Mouse (Mus musculus) limb, embryonic 14.5 days (tissue): Measurements from ENCODE around the gene Med20. TPM values are rescaled to one million over a fixed set of nuclear protein-coding genes. Genes with fewer than 3 reads are reported as not detected.

Source experiments
- ATAC-seq: fragments of 200-750 bp; cut with Nextera tagmentation; 2 replicates; pipeline ENCODE4 v1.8.0; 2017; ENCODE audit warnings: low read depth, moderate number of reproducible peaks, moderate TSS enrichment; ENCODE audit not compliant: low FRiP score
- DNase-seq: peaks from one replicate; pipeline ENCODE4 v3.0.0-alpha.2; 2015; ENCODE audit warnings: low spot score
- H3K27ac ChIP-seq: fragments of 300-500 bp; sonication (generic); replicated peaks from 2 replicates; pipeline ENCODE4 v1.5.1; 2014; ENCODE audit warnings: low read depth, mild to moderate bottlenecking, low read length, moderate library complexity, mixed read lengths
- H3K27me3 ChIP-seq: fragments of 300-500 bp; sonication (generic); 2 replicates; pipeline ENCODE4 v1.6.1; 2014; ENCODE audit warnings: low read length, mixed read lengths; ENCODE audit not compliant: control insufficient read depth, insufficient read depth
- H3K36me3 ChIP-seq: fragments of 300-500 bp; sonication (generic); 2 replicates; pipeline ENCODE4 v1.6.1; 2014; ENCODE audit warnings: mild to moderate bottlenecking, low read length, moderate library complexity, mixed read lengths; ENCODE audit not compliant: control insufficient read depth, insufficient read depth
- H3K4me1 ChIP-seq: fragments of 300-500 bp; sonication (generic); 2 replicates; pipeline ENCODE4 v1.6.1; 2014; ENCODE audit warnings: antibody characterized with exemption, low read length, mixed read lengths; ENCODE audit not compliant: control insufficient read depth, insufficient read depth
- H3K4me2 ChIP-seq: fragments of 300-500 bp; sonication (generic); replicated peaks from 2 replicates; pipeline ENCODE4 v1.6.1; 2014; ENCODE audit warnings: low read depth, mild to moderate bottlenecking, low read length, moderate library complexity; ENCODE audit not compliant: severe bottlenecking
- H3K4me3 ChIP-seq: fragments of 300-500 bp; sonication (generic); replicated peaks from 2 replicates; pipeline ENCODE4 v1.5.1; 2014; ENCODE audit warnings: low read length
- H3K9ac ChIP-seq: fragments of 300-500 bp; sonication (generic); 2 replicates; pipeline ENCODE4 v1.6.1; 2014; ENCODE audit warnings: mild to moderate bottlenecking, low read depth, low read length, moderate library complexity; ENCODE audit not compliant: severe bottlenecking
- H3K9me3 ChIP-seq: fragments of 300-500 bp; sonication (generic); 2 replicates; pipeline ENCODE4 v1.6.1; 2016; ENCODE audit warnings: low read length; ENCODE audit not compliant: control insufficient read depth
- POLR2A ChIP-seq: fragments of 200-500 bp; IDR thresholded peaks from 2 replicates; pipeline ENCODE4 v1.8.0; 2012; ENCODE audit warnings: inconsistent platforms, mild to moderate bottlenecking, moderate library complexity, borderline replicate concordance; ENCODE audit not compliant: insufficient read depth, insufficient read length; ENCODE audit errors: extremely low read depth
- WGBS: fragments of 180-500 bp; shearing (Covaris S2); extraction: QIAGEN DNeasy Blood & Tissue Kit; methylation state at CpG from one replicate; pipeline ENCODE4 v1.1.7; 2014; 5-methylcytosine and 5-hydroxymethylcytosine counted together
- polyA plus RNA-seq, 2 experiments: library from polyadenylated mRNA; depleted of rRNA in 1 of 2; stranded (reverse) in 1 of 2; unstranded in 1 of 2; fragments of >200 nt; fragmentation: Nextera tagmentation in 1 of 2; extraction: Ambion mirVana in 1 of 2; gene quantifications; 2 replicates each; pipeline versions ENCODE4 v1.2.1 to v1.2.3; 2012 to 2014

The Med20 gene
- polyA plus RNA-seq, 2 experiments: 50.6 to 59.5 TPM

DNA sequence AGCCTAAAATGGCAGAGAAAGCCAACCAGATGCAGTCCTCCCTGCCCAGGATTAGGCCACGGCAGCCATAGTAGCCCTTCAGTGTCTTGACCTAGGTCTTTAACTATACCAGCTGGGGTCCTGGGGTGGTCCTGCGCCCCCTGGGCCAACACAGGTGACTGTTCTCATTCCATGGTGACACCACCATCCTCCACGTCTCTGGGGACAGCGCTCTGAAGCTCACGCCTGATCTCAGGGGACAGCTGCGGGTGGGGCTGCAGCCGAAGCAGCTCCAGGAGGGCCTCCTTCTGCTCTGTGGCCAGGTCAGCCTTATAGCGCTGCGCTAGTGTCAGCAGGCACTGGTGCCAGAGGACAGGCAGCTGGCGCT is 10.0 kb upstream of the Med20 start:
- no peak for ATAC-seq
- H3K36me3 ChIP-seq: peaks cover 92% of the 10 kb centered on the region

DNA sequence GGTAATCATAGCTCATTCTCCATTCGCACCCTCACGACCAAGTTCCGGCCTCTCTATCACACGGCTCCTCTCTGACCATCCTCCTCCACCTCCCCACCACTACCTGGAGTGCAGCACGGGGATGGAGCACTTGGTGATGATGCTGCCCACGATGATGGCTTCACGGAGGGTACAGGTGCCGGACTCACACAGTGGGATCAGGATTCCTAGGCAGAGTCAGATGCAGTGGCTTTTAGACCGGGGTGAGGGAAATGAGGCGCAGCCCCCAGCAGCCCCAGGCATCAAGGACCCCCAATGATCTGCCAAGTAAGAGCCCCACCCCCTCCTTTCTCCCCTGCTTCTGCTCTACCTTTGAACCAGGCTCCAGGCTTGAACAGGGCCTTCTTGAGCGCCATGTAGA is 9.1 kb upstream of the Med20 start:
- peaks cover 92% of the 10 kb centered on the region for H3K36me3 ChIP-seq
- H3K9ac ChIP-seq: no peak overlapping the region
- no peaks in the 10 kb centered on the region for H3K9me3 ChIP-seq
- WGBS: 94% methylated on average over 11 of the region's 11 CpGs
- ATAC-seq (no peak), DNase-seq (no peak)
- peaks cover 10% of the 10 kb centered on the region for H3K4me1 ChIP-seq
- no peak overlapping the region for H3K27ac ChIP-seq
- TF ChIP-seq POLR2A: no peak
- no peak overlapping the region for H3K4me2 ChIP-seq
- H3K27me3 ChIP-seq: no peaks in the 10 kb centered on the region
- H3K4me3 ChIP-seq: no peak overlapping the region

More for the DNA sequence above, 10.0 kb upstream of the Med20 start:
- H3K4me1 ChIP-seq: peaks cover 19% of the 10 kb centered on the region
- 94% methylated on average over 10 of the region's 10 CpGs for WGBS
- no peak overlapping the region for H3K9ac ChIP-seq
- H3K4me2 ChIP-seq: no peak overlapping the region
- no peaks in the 10 kb centered on the region for H3K27me3 ChIP-seq
- no peaks in the 10 kb centered on the region for H3K9me3 ChIP-seq
- DNase-seq: no peak
- H3K27ac ChIP-seq: no peak overlapping the region
- H3K4me3 ChIP-seq: no peak overlapping the region
- TF ChIP-seq POLR2A: no peak

DNA sequence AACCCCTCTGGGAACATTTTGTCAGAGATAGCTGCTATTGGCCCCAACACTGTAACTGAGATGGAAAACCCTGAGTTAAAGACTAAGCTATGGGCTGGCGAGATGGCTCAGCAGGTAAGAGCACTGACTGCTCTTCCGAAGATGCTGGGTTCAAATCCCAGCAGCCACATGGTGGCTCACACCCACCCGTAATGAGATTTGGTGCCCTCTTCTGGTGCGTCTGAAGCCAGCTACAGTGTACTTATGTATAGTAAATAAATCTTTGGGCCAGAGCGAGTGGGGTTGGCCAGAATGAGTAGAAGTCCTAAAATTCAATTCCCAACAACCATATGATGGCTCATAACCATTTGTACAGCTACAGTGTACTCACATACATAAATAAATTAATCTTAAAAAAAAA is 5.2 kb upstream of the Med20 start:
- Histone ChIP-seq H3K9me3 (no peaks in the 10 kb centered on the region), H3K9ac (no peak overlapping the region), H3K27ac (no peak overlapping the region), H3K4me1 (peaks cover 9% of the 10 kb centered on the region), H3K4me3 (no peak overlapping the region), H3K36me3 (peaks cover 53% of the 10 kb centered on the region), H3K4me2 (no peak overlapping the region), H3K27me3 (no peaks in the 10 kb centered on the region)
- 69% methylated on average over 5 of the region's 5 CpGs for WGBS
- TF ChIP-seq POLR2A: no peak
- DNase-seq (no peak), ATAC-seq (no peak)

DNA sequence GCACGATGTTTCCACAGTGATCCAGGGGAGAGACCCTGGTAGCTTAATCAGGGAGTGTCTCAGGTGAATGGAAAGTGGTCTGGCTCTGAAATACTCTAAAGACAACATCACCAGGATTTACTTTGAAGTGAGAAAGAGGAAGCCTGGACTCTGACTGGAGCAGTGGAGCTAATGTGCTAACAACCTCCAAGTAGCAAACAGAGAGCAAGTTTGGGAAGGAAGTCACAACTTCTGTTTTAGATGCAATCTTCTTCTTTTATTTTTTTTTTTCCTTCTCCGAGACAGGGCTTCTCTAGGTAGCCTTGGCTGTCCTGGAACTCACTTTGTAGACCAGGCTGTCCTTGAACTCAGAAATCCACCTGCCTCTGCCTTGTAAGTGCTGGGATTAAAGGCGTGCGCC is 2.2 kb upstream of the Med20 start:
- peaks cover 36% of the 10 kb centered on the region for H3K36me3 ChIP-seq
- H3K4me2 ChIP-seq: no peak overlapping the region
- no peaks in the 10 kb centered on the region for H3K27me3 ChIP-seq
- no peak for TF ChIP-seq POLR2A
- H3K9ac ChIP-seq: no peak overlapping the region
- ATAC-seq (no peak), DNase-seq (no peak)
- H3K4me1 ChIP-seq: peaks cover 19% of the 10 kb centered on the region
- H3K27ac ChIP-seq: no peak overlapping the region
- H3K9me3 ChIP-seq: no peaks in the 10 kb centered on the region
- WGBS: 92% methylated on average over 4 of the region's 4 CpGs
- H3K4me3 ChIP-seq: no peak overlapping the region

DNA sequence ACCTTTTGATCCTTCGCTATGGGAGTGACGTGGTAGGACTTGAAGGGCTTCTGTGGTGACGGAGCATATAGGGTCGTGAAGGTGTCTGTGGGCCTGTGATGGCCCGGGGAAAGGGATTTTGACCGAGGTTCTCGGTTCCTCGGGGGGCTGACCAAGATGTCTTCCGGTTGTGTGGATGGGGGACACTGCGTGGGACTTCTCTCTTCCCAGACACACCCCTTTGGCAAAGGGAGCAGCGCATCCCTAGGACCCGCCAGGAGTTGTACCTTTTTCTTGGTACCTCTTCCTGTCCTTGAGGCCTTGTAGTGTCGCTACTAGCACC is 240 bp downstream of the Med20 start:
- peak overlapping the region; percentile 78 for H3K9ac ChIP-seq
- no peaks in the 10 kb centered on the region for H3K27me3 ChIP-seq
- no peak for DNase-seq
- peak overlapping the region; percentile 93 for H3K4me2 ChIP-seq
- no peaks in the 10 kb centered on the region for H3K9me3 ChIP-seq
- ATAC-seq: no peak; the same call in 1 of the 2 replicates
- 0 out of 2 replicates have a peak overlapping the region, but pooled peaks have one; percentile 74 for H3K27ac ChIP-seq
- WGBS: 0% methylated on average over 13 of the region's 13 CpGs
- peaks cover 19% of the 10 kb centered on the region for H3K4me1 ChIP-seq
- H3K4me3 ChIP-seq: peak overlapping the region; percentile 88
- TF ChIP-seq POLR2A: no peak
- peaks cover 30% of the 10 kb centered on the region for H3K36me3 ChIP-seq

DNA sequence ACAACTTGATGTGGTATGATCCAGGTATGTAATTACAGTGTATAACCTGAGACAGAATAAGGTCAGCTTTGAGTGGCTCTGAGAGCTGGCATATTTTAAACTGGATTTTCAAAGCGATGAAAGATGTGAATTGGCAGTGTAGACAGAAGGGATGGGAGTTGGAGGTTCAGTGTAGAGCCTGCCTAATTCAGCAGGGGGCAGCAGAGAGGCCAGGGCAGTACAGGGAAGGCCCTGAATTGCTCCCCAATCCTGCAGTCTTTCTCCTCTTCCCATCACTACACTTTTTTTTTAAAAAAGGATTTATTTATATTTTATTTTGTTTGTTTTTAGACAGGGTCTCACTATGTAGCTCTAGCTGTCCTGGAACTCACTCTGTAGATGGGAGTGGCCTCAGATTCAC is 2.6 kb downstream of the Med20 start:
- Histone ChIP-seq H3K4me1 (peaks cover 19% of the 10 kb centered on the region), H3K36me3 (peaks cover 42% of the 10 kb centered on the region), H3K27me3 (no peaks in the 10 kb centered on the region), H3K4me3 (no peak overlapping the region), H3K4me2 (no peak overlapping the region), H3K9ac (no peak overlapping the region), H3K9me3 (no peaks in the 10 kb centered on the region), H3K27ac (no peak overlapping the region)
- TF ChIP-seq POLR2A: no peak
- no peak for DNase-seq
- WGBS: 77% methylated on average over 1 of the region's 1 CpGs
- ATAC-seq: no peak
